Mouse (Mus musculus): ENCODE measurements around the gene Hoxb3. TPM values are rescaled to one million over a fixed set of nuclear protein-coding genes. Genes with fewer than 3 reads are reported as not detected.

Gene Hoxb3
- total RNA-seq, 4 experiments from 2014 or later = not detected

- DNase-seq (ENCODE audit: low spot score in 2 of 2) = no peak
Observed at GRCm38 (mm10) chr11:96351831-96352230, 28.7 kb downstream of the Hoxb3 start.

DNA sequence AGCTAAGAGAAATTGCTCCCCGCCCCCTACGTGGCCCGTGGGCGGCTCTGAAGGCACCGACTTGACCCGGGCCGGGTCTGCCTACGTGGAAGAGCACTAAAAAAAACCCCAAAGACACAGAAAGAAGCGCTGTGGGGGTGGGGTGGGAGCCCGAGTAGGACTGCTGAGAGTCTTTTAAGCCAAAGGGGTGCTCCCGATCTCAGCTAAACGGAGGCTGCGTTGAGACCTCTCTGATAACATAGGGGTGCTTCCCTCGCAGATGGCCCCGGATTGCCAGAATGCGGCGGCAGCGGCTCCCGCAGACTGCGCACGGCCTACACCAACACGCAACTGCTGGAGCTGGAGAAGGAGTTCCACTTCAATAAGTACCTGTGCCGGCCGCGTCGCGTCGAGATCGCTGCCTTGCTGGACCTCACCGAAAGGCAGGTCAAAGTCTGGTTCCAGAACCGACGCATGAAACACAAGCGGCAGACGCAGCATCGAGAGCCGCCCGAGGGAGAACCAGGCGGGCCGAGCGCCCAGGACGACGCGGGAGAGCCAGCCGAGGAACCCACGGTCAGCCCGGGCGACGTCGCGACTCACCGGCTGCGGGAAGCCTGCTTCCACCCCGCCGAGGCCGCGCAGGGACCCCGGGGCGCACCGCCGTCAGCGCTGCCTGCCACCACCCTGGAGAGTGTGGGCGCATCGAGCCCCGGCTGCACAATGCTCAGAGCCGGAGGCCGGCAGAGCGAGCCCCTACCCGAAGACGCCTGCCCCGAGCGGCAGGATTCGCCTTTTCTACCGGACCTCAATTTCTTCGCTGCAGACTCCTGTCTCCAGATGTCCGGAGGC is 29.8 kb downstream of the Hoxb3 start:
- DNase-seq (ENCODE audit: low spot score in 2 of 2) = no peak

DNA sequence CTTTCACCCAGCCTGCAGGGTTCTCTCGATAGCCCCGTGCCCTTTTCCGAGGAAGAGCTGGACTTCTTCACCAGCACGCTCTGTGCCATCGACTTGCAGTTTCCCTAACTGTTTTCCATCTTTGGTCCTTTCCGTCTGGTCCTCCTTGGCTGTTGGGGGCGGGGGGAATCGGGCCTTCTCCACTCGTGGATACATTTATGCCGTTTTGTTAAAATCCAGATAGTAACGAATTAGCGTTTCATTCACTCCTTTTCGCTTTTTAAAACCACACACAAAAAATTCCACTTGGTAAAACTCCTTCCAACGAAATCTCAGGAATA is 30.4 kb downstream of the Hoxb3 start:
- no peak for DNase-seq (ENCODE audit: low spot score in 2 of 2)

DNA sequence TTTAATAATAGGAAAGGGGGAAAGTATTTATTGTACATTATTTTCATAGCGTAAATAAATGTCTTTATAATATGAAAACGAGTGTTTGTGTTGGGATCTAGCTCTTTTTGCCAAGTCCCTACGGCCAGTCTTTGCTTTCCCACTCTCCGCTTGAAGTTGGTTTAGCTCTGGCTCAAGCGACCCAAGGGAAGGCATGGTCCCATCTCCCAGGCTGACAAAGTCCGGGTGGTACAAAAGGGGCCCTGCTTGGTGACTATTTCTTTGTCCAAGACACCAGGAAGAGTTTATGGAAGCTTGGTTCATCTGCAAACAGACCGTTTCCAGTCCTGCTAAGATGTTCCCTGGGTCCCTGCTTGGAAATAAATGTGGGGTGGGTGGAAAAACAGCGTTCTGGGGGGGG is 30.8 kb downstream of the Hoxb3 start:
- no peak for DNase-seq (ENCODE audit: low spot score in 2 of 2)

DNA sequence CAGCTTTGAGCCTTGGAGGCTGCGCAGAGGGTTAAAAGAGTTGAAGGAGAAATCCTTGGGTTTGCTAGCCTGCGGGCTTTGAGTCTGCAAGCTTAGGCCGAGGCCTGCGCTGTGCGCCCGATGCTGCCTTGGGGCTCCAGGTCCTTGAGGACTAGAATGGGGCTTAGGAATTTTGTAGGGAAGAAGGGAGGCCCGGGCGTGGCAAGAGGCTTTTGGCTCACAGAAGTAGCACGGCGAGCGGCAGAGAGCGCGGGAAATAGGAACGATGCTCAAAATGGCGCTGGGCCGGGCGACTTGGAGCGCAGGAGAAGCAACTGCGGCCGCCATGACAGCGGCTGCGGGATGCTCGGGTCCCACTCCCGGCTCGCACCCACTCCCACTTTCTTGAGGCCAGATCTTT is 31.2 kb downstream of the Hoxb3 start:
- no peak for DNase-seq (ENCODE audit: low spot score in 2 of 2)

- DNase-seq (ENCODE audit: low spot score in 2 of 2) = no peak
Observed at GRCm38 (mm10) chr11:96354801-96355311, 31.7 kb downstream of the Hoxb3 start.

DNA sequence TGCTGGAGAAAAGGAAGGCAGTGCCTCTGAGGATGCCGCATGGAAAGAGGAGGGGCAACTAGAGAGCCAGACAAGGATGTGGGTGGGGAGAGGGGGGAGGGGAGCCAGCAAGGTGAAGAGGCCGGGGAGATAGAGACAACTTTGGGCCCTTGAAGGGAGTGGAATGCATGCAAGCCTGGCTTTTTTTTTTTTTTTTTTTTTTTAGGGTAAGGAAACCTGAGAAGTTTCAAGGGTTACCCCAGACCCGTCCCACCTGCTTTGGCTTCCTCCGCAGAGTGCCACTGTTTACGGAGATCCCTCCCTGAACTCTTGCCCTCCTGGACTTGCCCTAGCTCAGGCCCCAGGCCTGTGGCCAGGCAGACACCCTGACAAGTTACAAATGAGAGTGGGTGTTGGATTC is 40.7 kb downstream of the Hoxb3 start:
- no peak for DNase-seq (ENCODE audit: low spot score in 2 of 2)

DNA sequence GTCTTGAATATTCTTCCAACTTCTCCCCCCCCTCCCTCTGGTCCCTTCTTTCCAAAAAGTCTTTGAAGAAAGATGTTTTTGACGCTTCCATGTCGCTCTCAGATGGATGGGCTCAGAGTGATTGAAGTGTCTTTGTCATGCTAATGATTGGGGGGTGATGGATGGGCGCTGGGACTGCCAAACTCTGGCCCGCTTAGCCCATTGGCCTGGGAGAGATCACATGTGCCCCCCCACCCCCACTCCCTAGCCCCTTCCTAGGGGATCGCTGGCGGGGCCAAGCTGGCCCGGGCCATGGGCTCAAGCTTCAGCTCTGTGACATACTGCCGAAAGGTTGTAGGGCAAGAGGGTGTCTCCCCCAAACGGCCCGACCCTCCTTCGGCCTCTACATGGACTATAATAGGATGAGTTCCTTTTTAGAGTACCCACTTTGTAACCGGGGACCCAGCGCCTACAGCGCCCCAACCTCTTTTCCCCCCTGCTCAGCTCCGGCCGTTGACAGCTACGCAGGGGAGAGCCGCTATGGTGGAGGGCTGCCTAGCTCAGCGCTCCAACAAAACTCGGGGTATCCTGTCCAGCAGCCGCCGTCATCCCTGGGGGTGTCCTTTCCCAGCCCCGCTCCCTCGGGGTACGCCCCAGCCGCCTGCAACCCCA is 42.4 kb downstream of the Hoxb3 start, which contains the start of gene Hoxb1:
Gene Hoxb1, plus strand, starts transcription at position 312 of the 651 bp plus-strand sequence.
- DNase-seq (ENCODE audit: low spot score in 2 of 2) = no peak

- no peak for DNase-seq (ENCODE audit: low spot score in 2 of 2)
Observed at GRCm38 (mm10) chr11:96366092-96367041, 43.2 kb downstream of the Hoxb3 start.

DNA sequence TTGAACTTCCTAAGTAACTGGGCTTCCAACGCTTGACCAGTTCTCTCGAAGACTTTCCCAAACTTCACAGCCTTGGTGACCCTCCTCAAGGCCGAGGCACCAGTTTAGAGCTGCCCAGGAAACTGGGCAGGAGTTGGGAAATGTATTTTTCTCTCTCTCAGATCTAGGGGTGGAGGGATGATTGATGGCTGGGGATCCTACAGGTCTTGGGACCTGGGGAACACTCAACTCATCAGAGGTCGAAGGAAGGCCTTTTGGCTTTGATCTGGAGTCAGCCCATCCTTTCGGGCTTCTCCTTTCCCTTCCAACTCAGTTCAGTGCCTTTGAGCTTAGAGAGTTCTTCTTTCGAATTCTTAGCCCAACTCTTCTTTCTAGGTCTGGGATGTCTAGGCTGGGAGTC is 44.0 kb downstream of the Hoxb3 start:
- DNase-seq (ENCODE audit: low spot score in 2 of 2) = no peak

GRCm38 (mm10) chr11:96368686-96369085 is 45.6 kb downstream of the Hoxb3 start:
- DNase-seq (ENCODE audit: low spot score in 2 of 2) = no peak

GRCm38 (mm10) chr11:96369140-96369539 is 46.0 kb downstream of the Hoxb3 start:
- no peak for DNase-seq (ENCODE audit: low spot score in 2 of 2)

GRCm38 (mm10) chr11:96371726-96372125 is 48.6 kb downstream of the Hoxb3 start:
- no peak for DNase-seq (ENCODE audit: low spot score in 2 of 2)

GRCm38 (mm10) chr11:96372519-96372918 is 49.4 kb downstream of the Hoxb3 start:
- DNase-seq (ENCODE audit: low spot score in 2 of 2) = no peak

GRCm38 (mm10) chr11:96374810-96375209 is 51.7 kb downstream of the Hoxb3 start:
- no peak for DNase-seq (ENCODE audit: low spot score in 2 of 2)

DNA sequence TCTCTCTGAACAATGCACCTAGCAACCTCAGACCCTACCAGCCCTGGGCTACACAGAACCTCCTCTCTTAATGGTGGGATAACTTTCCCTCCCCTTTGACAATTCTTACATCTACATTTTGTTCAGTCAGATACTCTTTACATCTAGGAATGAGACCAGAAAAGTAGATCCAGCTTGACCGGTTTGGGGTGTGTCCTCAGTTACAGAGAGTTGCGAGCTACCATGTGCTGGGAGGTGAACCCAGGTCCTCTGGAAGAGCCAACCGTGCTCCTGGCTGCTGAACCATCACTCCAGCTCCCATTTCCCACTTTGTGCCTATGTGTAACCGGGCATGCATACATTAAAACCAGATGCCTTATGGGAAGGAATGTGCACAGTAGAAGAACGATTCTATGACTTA is 60.3 kb downstream of the Hoxb3 start:
- no peak for DNase-seq (ENCODE audit: low spot score in 2 of 2)

- no peak for DNase-seq (ENCODE audit: low spot score in 2 of 2)
Observed at GRCm38 (mm10) chr11:96387635-96388034, 64.5 kb downstream of the Hoxb3 start.

DNA sequence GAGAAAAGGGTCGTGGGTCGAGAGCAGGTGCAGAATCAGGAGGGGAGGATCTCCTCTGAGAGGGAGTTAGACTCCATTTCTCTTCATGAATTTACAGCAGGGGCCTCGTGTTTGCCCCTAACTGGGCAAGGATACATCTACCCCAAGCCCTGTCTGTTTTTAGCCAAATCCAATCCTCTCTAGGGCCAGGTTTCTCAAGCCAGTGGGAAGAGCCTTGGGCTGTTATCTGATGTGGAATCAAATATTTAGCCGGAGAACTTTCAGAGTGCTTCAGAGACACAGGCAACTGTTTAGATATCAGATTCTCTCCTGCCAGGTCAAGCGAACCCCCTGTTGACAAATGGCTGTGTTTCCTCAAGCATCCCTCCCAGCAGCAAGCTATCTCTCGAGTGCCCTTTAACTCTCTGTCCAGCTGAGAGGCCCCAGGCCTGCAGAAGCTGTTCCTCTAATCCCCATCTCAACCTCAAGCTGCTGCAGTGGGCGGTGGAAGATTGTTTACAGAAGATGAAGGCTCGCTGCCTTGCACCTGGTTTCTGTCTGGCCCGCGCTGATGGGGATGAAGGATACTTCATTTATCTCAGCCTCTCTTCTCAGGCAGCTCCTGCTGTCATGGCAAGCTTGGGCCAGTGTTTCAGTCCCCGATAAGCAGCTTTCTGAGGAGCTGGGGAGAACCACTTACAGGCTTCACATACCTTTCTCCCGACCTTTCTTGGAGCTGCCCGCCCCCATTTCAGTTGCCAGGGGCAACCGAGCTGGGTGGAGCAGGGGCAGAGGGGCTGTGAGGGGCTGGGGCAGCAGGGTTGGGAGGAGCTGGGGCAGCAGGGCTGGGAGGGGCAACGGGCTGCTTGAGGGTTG is 73.9 kb downstream of the Hoxb3 start:
- DNase-seq (ENCODE audit: low spot score in 2 of 2) = no peak

Data from layer of hippocampus, adult 8-10 months (tissue).